Mouse (Mus musculus) gastrocnemius, adult 18-20 months (tissue): ENCODE measurements around the gene Zfand4. TPM values are rescaled to one million over a fixed set of nuclear protein-coding genes. Genes with fewer than 3 reads are reported as not detected.

Experiments used
- DNase-seq: peaks from one replicate; pipeline ENCODE4 v3.0.0; 2021; ENCODE audit warnings: low spot score
- total RNA-seq, 2 experiments: library from RNA; stranded (reverse); gene quantifications; 2 replicates each; pipeline ENCODE4 v1.2.3; 2021

Gene Zfand4
- total RNA-seq, 2 experiments from 2014 or later: 0.52 to 0.94 TPM

GRCm38 (mm10) chr6:116371500-116371899 is 107.5 kb downstream of the Zfand4 start:
- no peak for DNase-seq

- no peak for DNase-seq
Measured at GRCm38 (mm10) chr6:116374136-116374535, 110.1 kb downstream of the Zfand4 start.

GRCm38 (mm10) chr6:116374618-116375017 is 110.6 kb downstream of the Zfand4 start:
- DNase-seq: no peak

GRCm38 (mm10) chr6:116378892-116379291 is 114.9 kb downstream of the Zfand4 start:
- no peak for DNase-seq

Other genes starting within 250 kb of the Zfand4 start
- 10 to 100 TPM; 58.3 to 69.2 TPM for gene Tmcc1, start 70.7 kb upstream of the Zfand4 start, total RNA-seq
- gene Washc2, start 56.2 kb upstream of the Zfand4 start, total RNA-seq: 10 to 100 TPM; 20.5 to 22.1 TPM
- gene March8, start 73.8 kb downstream of the Zfand4 start, total RNA-seq: 10 to 100 TPM; 24.6 to 27.8 TPM
- gene Alox5, start 197.0 kb downstream of the Zfand4 start, total RNA-seq: 1 to 10 TPM in 1 of 2 experiments, under 1 TPM in 1; 0.88 to 1.2 TPM
- gene Olfr211, start 224.9 kb downstream of the Zfand4 start, total RNA-seq: not detected
- under 1 TPM; 0.07 to 0.09 TPM for gene Olfr212, start 242.3 kb downstream of the Zfand4 start, total RNA-seq